Mouse (Mus musculus): Measurements from ENCODE around the gene Itga6. TPM values are rescaled to one million over a fixed set of nuclear protein-coding genes. Genes with fewer than 3 reads are reported as not detected.
"Not testable (repeated sequence)": the region's sequence is repeated elsewhere in the genome, so short reads cannot be mapped to it uniquely, and the experiment has no call there.

The Itga6 gene
- polyA plus RNA-seq, 1 experiment from 2014 or later, result 59.5 TPM

DNA sequence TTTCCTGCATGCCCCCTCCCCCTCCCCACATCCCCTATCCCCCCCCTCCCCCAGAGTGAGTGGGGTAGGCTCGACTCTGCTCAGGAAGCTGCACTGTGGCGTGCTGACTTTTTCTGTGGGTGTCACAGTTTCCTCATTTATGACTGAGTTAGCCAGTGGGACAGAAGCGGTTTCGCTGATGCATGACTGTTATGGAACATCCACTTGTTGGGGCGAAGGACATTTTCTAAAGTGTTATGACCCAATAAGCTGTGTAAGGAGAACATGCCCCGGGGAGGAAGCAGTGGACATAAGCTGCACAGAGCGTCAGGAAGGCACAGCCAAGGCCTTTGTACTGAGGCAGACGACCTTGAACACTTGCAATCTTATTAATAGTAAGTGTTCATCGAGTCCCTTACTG, 97.9 kb downstream of the Itga6 start:
- ATAC-seq (replicated peaks; ENCODE audit: low FRiP score), result no peak
- 85% methylated on average over 9 of the region's 9 CpGs for WGBS
- Histone ChIP-seq H3K4me1 (replicated peaks; ENCODE audit: control insufficient read depth, insufficient read depth, low read length) (no peaks in the 10 kb centered on the region), H3K9me3 (ENCODE audit: control insufficient read depth, low read length) (no peaks in the 10 kb centered on the region), H3K36me3 (ENCODE audit: control insufficient read depth, insufficient read depth, low read length) (no peaks in the 10 kb centered on the region; the same call in 1 of the 2 replicates), H3K9ac (ENCODE audit: low read length) (no peak overlapping the region), H3K27ac (ENCODE audit: low read depth, low read length) (no peak overlapping the region), H3K4me2 (ENCODE audit: low read depth, low read length, severe bottlenecking) (no peak overlapping the region), H3K4me3 (ENCODE audit: low read depth, low read length) (no peak overlapping the region), H3K27me3 (ENCODE audit: control insufficient read depth, insufficient read depth, low read length) (no peaks in the 10 kb centered on the region)
- no peak for DNase-seq (ENCODE audit: low spot score)

- no peak overlapping the region for H3K4me3 ChIP-seq (ENCODE audit: low read depth, low read length)
- no peak for ATAC-seq (replicated peaks; ENCODE audit: low FRiP score)
- no peaks in the 10 kb centered on the region; the same call in 1 of the 2 replicates for H3K36me3 ChIP-seq (ENCODE audit: control insufficient read depth, insufficient read depth, low read length)
- no peak overlapping the region for H3K4me2 ChIP-seq (ENCODE audit: low read depth, low read length, severe bottlenecking)
- DNase-seq (ENCODE audit: low spot score), result no peak
- no peak overlapping the region for H3K9ac ChIP-seq (ENCODE audit: low read length)
- H3K4me1 ChIP-seq (replicated peaks; ENCODE audit: control insufficient read depth, insufficient read depth, low read length), result no peaks in the 10 kb centered on the region
- WGBS, result 95% methylated on average over 6 of the region's 6 CpGs
- H3K9me3 ChIP-seq (ENCODE audit: control insufficient read depth, low read length), result no peaks in the 10 kb centered on the region
- H3K27ac ChIP-seq (ENCODE audit: low read depth, low read length), result no peak overlapping the region
- no peaks in the 10 kb centered on the region for H3K27me3 ChIP-seq (ENCODE audit: control insufficient read depth, insufficient read depth, low read length)
Observed at GRCm38 (mm10) chr2:71844906-71845305, 99.5 kb downstream of the Itga6 start.

DNA sequence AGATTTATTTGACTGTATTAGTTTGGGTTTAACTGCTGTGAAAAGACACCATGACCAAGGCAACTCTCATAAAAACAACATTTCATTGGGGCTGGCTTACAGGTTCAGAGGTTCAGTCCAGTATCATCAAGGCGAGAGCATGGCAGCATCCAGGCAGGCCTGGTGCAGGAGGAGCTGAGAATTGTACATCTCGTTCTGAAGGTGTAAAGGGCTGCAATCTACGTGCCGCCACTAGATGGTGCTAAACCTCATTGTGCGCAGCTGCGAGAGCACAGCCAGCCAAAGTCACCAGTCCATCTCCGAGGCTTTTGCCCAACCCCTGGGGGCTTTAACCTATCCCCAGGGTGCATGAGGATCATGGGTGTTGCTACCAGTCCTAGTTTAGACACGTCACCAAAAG, 106.7 kb downstream of the Itga6 start:
- not testable (repeated sequence) for H3K36me3 ChIP-seq (ENCODE audit: control insufficient read depth, insufficient read depth, low read length); ATAC-seq (replicated peaks; ENCODE audit: low FRiP score); H3K9me3 ChIP-seq (ENCODE audit: control insufficient read depth, low read length); H3K27me3 ChIP-seq (ENCODE audit: control insufficient read depth, insufficient read depth, low read length); DNase-seq (ENCODE audit: low spot score); H3K4me2 ChIP-seq (ENCODE audit: low read depth, low read length, severe bottlenecking); H3K27ac ChIP-seq (ENCODE audit: low read depth, low read length); H3K4me3 ChIP-seq (ENCODE audit: low read depth, low read length); H3K4me1 ChIP-seq (replicated peaks; ENCODE audit: control insufficient read depth, insufficient read depth, low read length); H3K9ac ChIP-seq (ENCODE audit: low read length)
- WGBS, result 5% methylated on average over 6 of the region's 8 CpGs

DNA sequence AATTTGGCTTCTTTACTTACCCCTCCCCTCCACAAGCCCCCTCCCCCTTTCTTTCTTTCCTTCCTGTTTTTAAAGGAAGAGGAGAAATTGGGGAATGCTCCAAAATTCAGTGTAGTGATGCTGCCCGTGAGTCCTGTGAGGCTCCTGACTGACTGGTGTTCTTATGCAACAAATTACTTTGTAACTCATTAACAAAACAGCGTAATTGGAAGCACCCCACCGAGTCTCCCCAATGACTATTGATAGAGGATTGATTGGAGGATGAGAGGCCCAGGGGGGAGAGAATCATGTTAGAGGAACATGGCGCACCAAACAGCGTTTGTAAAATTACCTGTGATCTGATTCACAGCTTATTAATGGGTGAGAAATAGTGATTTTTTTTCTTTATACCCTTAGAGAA, 109.7 kb downstream of the Itga6 start:
- Histone ChIP-seq H3K4me1 (replicated peaks; ENCODE audit: control insufficient read depth, insufficient read depth, low read length) (no peaks in the 10 kb centered on the region), H3K36me3 (ENCODE audit: control insufficient read depth, insufficient read depth, low read length) (no peaks in the 10 kb centered on the region; the same call in 1 of the 2 replicates), H3K9me3 (ENCODE audit: control insufficient read depth, low read length) (no peaks in the 10 kb centered on the region), H3K27me3 (ENCODE audit: control insufficient read depth, insufficient read depth, low read length) (no peaks in the 10 kb centered on the region), H3K4me2 (ENCODE audit: low read depth, low read length, severe bottlenecking) (no peak overlapping the region), H3K9ac (ENCODE audit: low read length) (no peak overlapping the region), H3K4me3 (ENCODE audit: low read depth, low read length) (no peak overlapping the region), H3K27ac (ENCODE audit: low read depth, low read length) (no peak overlapping the region)
- 57% methylated on average over 5 of the region's 5 CpGs for WGBS
- no peak for ATAC-seq (replicated peaks; ENCODE audit: low FRiP score)
- DNase-seq (ENCODE audit: low spot score), result no peak

- WGBS, result 87% methylated on average over 5 of the region's 5 CpGs
- no peak overlapping the region for H3K4me2 ChIP-seq (ENCODE audit: low read depth, low read length, severe bottlenecking)
- no peak overlapping the region for H3K4me3 ChIP-seq (ENCODE audit: low read depth, low read length)
- H3K4me1 ChIP-seq (replicated peaks; ENCODE audit: control insufficient read depth, insufficient read depth, low read length), result no peaks in the 10 kb centered on the region
- no peaks in the 10 kb centered on the region for H3K27me3 ChIP-seq (ENCODE audit: control insufficient read depth, insufficient read depth, low read length)
- H3K36me3 ChIP-seq (ENCODE audit: control insufficient read depth, insufficient read depth, low read length), result no peaks in the 10 kb centered on the region
- H3K9me3 ChIP-seq (ENCODE audit: control insufficient read depth, low read length), result no peaks in the 10 kb centered on the region
- no peak overlapping the region for H3K9ac ChIP-seq (ENCODE audit: low read length)
- ATAC-seq (replicated peaks; ENCODE audit: low FRiP score) (no peak), DNase-seq (ENCODE audit: low spot score) (no peak)
- no peak overlapping the region for H3K27ac ChIP-seq (ENCODE audit: low read depth, low read length)
Observed at GRCm38 (mm10) chr2:71863531-71864173, 118.2 kb downstream of the Itga6 start.

DNA sequence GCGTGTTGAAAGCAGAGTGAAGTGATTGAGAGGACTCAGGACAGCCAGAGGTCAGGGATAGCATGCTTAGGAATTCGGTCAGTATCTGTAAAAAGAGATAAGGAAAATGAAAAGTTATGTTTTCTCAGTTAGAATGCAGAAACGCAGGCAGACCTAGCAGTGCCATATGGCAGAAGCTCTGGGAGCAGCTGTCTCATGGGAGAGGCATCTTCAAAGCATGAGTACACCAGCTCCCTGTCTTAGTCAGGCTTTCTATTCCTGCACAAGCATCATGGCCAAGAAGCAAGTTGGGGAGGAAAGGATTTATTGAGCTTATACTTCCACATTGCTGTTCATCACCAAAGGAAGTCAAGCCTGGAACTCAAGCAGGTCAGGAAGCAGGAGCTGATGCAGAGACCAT, 119.6 kb downstream of the Itga6 start:
- H3K4me3 ChIP-seq (ENCODE audit: low read depth, low read length), result no peak overlapping the region
- no peak for DNase-seq (ENCODE audit: low spot score)
- no peaks in the 10 kb centered on the region for H3K4me1 ChIP-seq (replicated peaks; ENCODE audit: control insufficient read depth, insufficient read depth, low read length)
- WGBS, result 87% methylated on average over 3 of the region's 3 CpGs
- no peak overlapping the region for H3K9ac ChIP-seq (ENCODE audit: low read length)
- H3K9me3 ChIP-seq (ENCODE audit: control insufficient read depth, low read length), result no peaks in the 10 kb centered on the region
- no peak overlapping the region for H3K4me2 ChIP-seq (ENCODE audit: low read depth, low read length, severe bottlenecking)
- no peaks in the 10 kb centered on the region for H3K36me3 ChIP-seq (ENCODE audit: control insufficient read depth, insufficient read depth, low read length)
- ATAC-seq (replicated peaks; ENCODE audit: low FRiP score), result no peak
- H3K27ac ChIP-seq (ENCODE audit: low read depth, low read length), result no peak overlapping the region
- H3K27me3 ChIP-seq (ENCODE audit: control insufficient read depth, insufficient read depth, low read length), result no peaks in the 10 kb centered on the region

GRCm38 (mm10) chr2:71865935-71866334, 120.5 kb downstream of the Itga6 start:
- H3K4me3 ChIP-seq (ENCODE audit: low read depth, low read length), result no peak overlapping the region
- no peak overlapping the region for H3K9ac ChIP-seq (ENCODE audit: low read length)
- WGBS, result 70% methylated on average over 3 of the region's 3 CpGs
- no peaks in the 10 kb centered on the region for H3K27me3 ChIP-seq (ENCODE audit: control insufficient read depth, insufficient read depth, low read length)
- DNase-seq (ENCODE audit: low spot score) (no peak), ATAC-seq (replicated peaks; ENCODE audit: low FRiP score) (no peak)
- H3K36me3 ChIP-seq (ENCODE audit: control insufficient read depth, insufficient read depth, low read length), result no peaks in the 10 kb centered on the region
- H3K27ac ChIP-seq (ENCODE audit: low read depth, low read length), result no peak overlapping the region
- no peak overlapping the region for H3K4me2 ChIP-seq (ENCODE audit: low read depth, low read length, severe bottlenecking)
- no peaks in the 10 kb centered on the region for H3K9me3 ChIP-seq (ENCODE audit: control insufficient read depth, low read length)
- H3K4me1 ChIP-seq (replicated peaks; ENCODE audit: control insufficient read depth, insufficient read depth, low read length), result no peaks in the 10 kb centered on the region

DNA sequence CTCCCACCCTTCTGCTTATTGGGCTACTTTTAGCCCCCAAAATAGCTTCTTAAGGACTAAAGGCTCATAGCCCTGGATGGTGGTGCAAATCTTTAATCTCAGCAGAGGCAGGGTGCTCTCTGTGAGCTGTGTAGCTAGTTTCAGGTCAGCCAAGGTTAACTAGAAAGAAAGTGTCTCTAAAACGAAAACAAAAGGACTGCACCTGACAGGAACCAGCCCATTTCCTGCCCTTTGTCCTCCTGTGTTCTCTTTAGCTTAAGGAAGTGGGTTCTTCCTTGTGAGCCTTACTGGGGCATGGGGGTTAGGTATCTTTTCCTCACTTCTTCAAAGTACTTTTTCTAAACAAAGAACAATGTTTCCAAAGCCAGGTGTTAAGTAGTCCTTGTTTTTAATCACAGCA, 121.1 kb downstream of the Itga6 start:
- no peaks in the 10 kb centered on the region for H3K4me1 ChIP-seq (replicated peaks; ENCODE audit: control insufficient read depth, insufficient read depth, low read length)
- 63% methylated on average over 1 of the region's 1 CpGs for WGBS
- H3K27me3 ChIP-seq (ENCODE audit: control insufficient read depth, insufficient read depth, low read length), result no peaks in the 10 kb centered on the region
- H3K4me2 ChIP-seq (ENCODE audit: low read depth, low read length, severe bottlenecking), result no peak overlapping the region
- no peak overlapping the region for H3K27ac ChIP-seq (ENCODE audit: low read depth, low read length)
- H3K36me3 ChIP-seq (ENCODE audit: control insufficient read depth, insufficient read depth, low read length), result no peaks in the 10 kb centered on the region
- no peaks in the 10 kb centered on the region for H3K9me3 ChIP-seq (ENCODE audit: control insufficient read depth, low read length)
- DNase-seq (ENCODE audit: low spot score) (no peak), ATAC-seq (replicated peaks; ENCODE audit: low FRiP score) (no peak)
- H3K9ac ChIP-seq (ENCODE audit: low read length), result no peak overlapping the region
- no peak overlapping the region for H3K4me3 ChIP-seq (ENCODE audit: low read depth, low read length)

- H3K4me3 ChIP-seq (ENCODE audit: low read depth, low read length), result no peak overlapping the region
- no peak overlapping the region for H3K4me2 ChIP-seq (ENCODE audit: low read depth, low read length, severe bottlenecking)
- H3K9me3 ChIP-seq (ENCODE audit: control insufficient read depth, low read length), result no peaks in the 10 kb centered on the region
- H3K27me3 ChIP-seq (ENCODE audit: control insufficient read depth, insufficient read depth, low read length), result no peaks in the 10 kb centered on the region
- ATAC-seq (replicated peaks; ENCODE audit: low FRiP score) (no peak), DNase-seq (ENCODE audit: low spot score) (no peak)
- no peak overlapping the region for H3K27ac ChIP-seq (ENCODE audit: low read depth, low read length)
- no peaks in the 10 kb centered on the region for H3K4me1 ChIP-seq (replicated peaks; ENCODE audit: control insufficient read depth, insufficient read depth, low read length)
- H3K36me3 ChIP-seq (ENCODE audit: control insufficient read depth, insufficient read depth, low read length), result no peaks in the 10 kb centered on the region
- no peak overlapping the region for H3K9ac ChIP-seq (ENCODE audit: low read length)
- 88% methylated on average over 3 of the region's 3 CpGs for WGBS
Observed at GRCm38 (mm10) chr2:71867019-71867418, 121.6 kb downstream of the Itga6 start.
